Mouse (Mus musculus): ENCODE measurements around the gene Grid2ip. TPM values are rescaled to one million over a fixed set of nuclear protein-coding genes. Genes with fewer than 3 reads are reported as not detected.
A peak's percentile ranks its signal among the peaks of the same experiment; 100 is the strongest.

Grid2ip gene
- polyA plus RNA-seq, 1 experiment from 2014 or later = 0.54 TPM

- peak; percentile 97 for ATAC-seq (ENCODE audit: low read depth)
- peak within 1 kb of the TSS; percentile 95 for H3K9ac ChIP-seq
- WGBS = 1% methylated on average over 67 of the region's 72 CpGs
- H3K4me1 ChIP-seq (replicated peaks) = peaks cover 32% of the 10 kb centered on the region
- no peaks in the 10 kb centered on the region for H3K27me3 ChIP-seq
- H3K27ac ChIP-seq (replicated peaks) = peak within 1 kb of the TSS; percentile 87
- H3K4me3 ChIP-seq = peak within 1 kb of the TSS; percentile 95
- H3K36me3 ChIP-seq = peaks cover 25% of the 10 kb centered on the region
- H3K9me3 ChIP-seq = no peaks in the 10 kb centered on the region
- peak within 1 kb of the TSS; percentile 88 for H3K4me2 ChIP-seq
Observed at GRCm38 (mm10) chr5:143403221-143404147, 46.3 kb downstream of the Grid2ip start, which contains the start of gene Kdelr2. Gene Kdelr2, plus strand, starts transcription at chr5:143403838.

GRCm38 (mm10) chr5:143404148-143404930 lies 47.2 kb downstream of the Grid2ip start:
- Histone ChIP-seq H3K9ac (peak overlapping the region; percentile 95), H3K4me1 (replicated peaks) (peaks cover 32% of the 10 kb centered on the region), H3K4me3 (peak overlapping the region; percentile 95), H3K27me3 (no peaks in the 10 kb centered on the region), H3K9me3 (no peaks in the 10 kb centered on the region), H3K27ac (replicated peaks) (peak overlapping the region; percentile 87), H3K36me3 (peaks cover 21% of the 10 kb centered on the region), H3K4me2 (peak overlapping the region; percentile 88)
- peak; percentile 60 for ATAC-seq (ENCODE audit: low read depth)
- 5% methylated on average over 34 of the region's 34 CpGs for whole genome bisulfite sequencing

GRCm38 (mm10) chr5:143405200-143405599 lies 48.1 kb downstream of the Grid2ip start:
- Histone ChIP-seq H3K4me2 (peak overlapping the region; percentile 88; the same call in 1 of the 2 replicates), H3K27ac (replicated peaks) (no peak overlapping the region), H3K4me1 (replicated peaks) (peaks cover 32% of the 10 kb centered on the region), H3K9ac (0 out of 2 replicates have a peak overlapping the region, but pooled peaks have one; percentile 1), H3K27me3 (no peaks in the 10 kb centered on the region), H3K4me3 (peak overlapping the region; percentile 95; the same call in 1 of the 2 replicates), H3K36me3 (peaks cover 21% of the 10 kb centered on the region), H3K9me3 (no peaks in the 10 kb centered on the region)
- WGBS = 88% methylated on average over 9 of the region's 9 CpGs
- ATAC-seq (ENCODE audit: low read depth) = no peak

- Histone ChIP-seq H3K4me3 (no peak overlapping the region), H3K9me3 (no peaks in the 10 kb centered on the region), H3K27me3 (no peaks in the 10 kb centered on the region), H3K27ac (replicated peaks) (no peak overlapping the region), H3K4me1 (replicated peaks) (peaks cover 37% of the 10 kb centered on the region), H3K4me2 (no peak overlapping the region), H3K9ac (no peak overlapping the region), H3K36me3 (peaks cover 23% of the 10 kb centered on the region)
- no peak for ATAC-seq (ENCODE audit: low read depth)
- 94% methylated on average over 9 of the region's 9 CpGs for WGBS
Observed at GRCm38 (mm10) chr5:143406548-143406947, 49.4 kb downstream of the Grid2ip start.

- Histone ChIP-seq H3K9ac (no peak overlapping the region), H3K4me1 (replicated peaks) (peaks cover 25% of the 10 kb centered on the region), H3K27me3 (no peaks in the 10 kb centered on the region), H3K27ac (replicated peaks) (no peak overlapping the region), H3K4me2 (no peak overlapping the region), H3K36me3 (peaks cover 44% of the 10 kb centered on the region), H3K9me3 (no peaks in the 10 kb centered on the region), H3K4me3 (no peak overlapping the region)
- no peak for ATAC-seq (ENCODE audit: low read depth)
- 81% methylated on average over 3 of the region's 3 CpGs for WGBS
Observed at GRCm38 (mm10) chr5:143409239-143409638, 52.1 kb downstream of the Grid2ip start.

GRCm38 (mm10) chr5:143410841-143411395 lies 53.8 kb downstream of the Grid2ip start:
- Histone ChIP-seq H3K4me2 (no peak overlapping the region), H3K9ac (no peak overlapping the region), H3K4me3 (no peak overlapping the region), H3K9me3 (no peaks in the 10 kb centered on the region), H3K36me3 (peaks cover 49% of the 10 kb centered on the region), H3K27me3 (no peaks in the 10 kb centered on the region), H3K27ac (replicated peaks) (no peak overlapping the region), H3K4me1 (replicated peaks) (peaks cover 8% of the 10 kb centered on the region)
- ATAC-seq (ENCODE audit: low read depth) = no peak
- 87% methylated on average over 4 of the region's 4 CpGs for WGBS

GRCm38 (mm10) chr5:143421484-143421883 lies 64.3 kb downstream of the Grid2ip start:
- no peak overlapping the region for H3K4me3 ChIP-seq
- H3K9ac ChIP-seq = no peak overlapping the region
- peaks cover 61% of the 10 kb centered on the region for H3K36me3 ChIP-seq
- no peak overlapping the region for H3K27ac ChIP-seq (replicated peaks)
- 85% methylated on average over 4 of the region's 4 CpGs for WGBS
- no peak for ATAC-seq (ENCODE audit: low read depth)
- no peaks in the 10 kb centered on the region for H3K27me3 ChIP-seq
- no peaks in the 10 kb centered on the region for H3K4me1 ChIP-seq (replicated peaks)
- H3K9me3 ChIP-seq = no peaks in the 10 kb centered on the region
- H3K4me2 ChIP-seq = no peak overlapping the region

GRCm38 (mm10) chr5:143422990-143423389 lies 65.9 kb downstream of the Grid2ip start:
- WGBS = 79% methylated on average over 4 of the region's 4 CpGs
- Histone ChIP-seq H3K9ac (no peak overlapping the region), H3K36me3 (peaks cover 46% of the 10 kb centered on the region)

GRCm38 (mm10) chr5:143423899-143424519 lies 66.9 kb downstream of the Grid2ip start:
- Histone ChIP-seq H3K4me2 (no peak overlapping the region), H3K27me3 (no peaks in the 10 kb centered on the region), H3K9ac (no peak overlapping the region), H3K27ac (replicated peaks) (no peak overlapping the region), H3K4me1 (replicated peaks) (no peaks in the 10 kb centered on the region), H3K9me3 (no peaks in the 10 kb centered on the region), H3K4me3 (no peak overlapping the region), H3K36me3 (peaks cover 36% of the 10 kb centered on the region)
- ATAC-seq (ENCODE audit: low read depth) = no peak
- WGBS = 39% methylated on average over 6 of the region's 6 CpGs

More at GRCm38 (mm10) chr5:143422990-143423389, 65.9 kb downstream of the Grid2ip start:
- Histone ChIP-seq H3K27ac (replicated peaks) (no peak overlapping the region), H3K27me3 (no peaks in the 10 kb centered on the region), H3K4me2 (no peak overlapping the region), H3K4me1 (replicated peaks) (no peaks in the 10 kb centered on the region), H3K4me3 (no peak overlapping the region), H3K9me3 (no peaks in the 10 kb centered on the region)
- ATAC-seq (ENCODE audit: low read depth) = no peak

GRCm38 (mm10) chr5:143434421-143434820 lies 77.3 kb downstream of the Grid2ip start:
- Histone ChIP-seq H3K27me3 (no peaks in the 10 kb centered on the region), H3K36me3 (no peaks in the 10 kb centered on the region), H3K4me2 (no peak overlapping the region), H3K9me3 (no peaks in the 10 kb centered on the region), H3K4me3 (no peak overlapping the region), H3K4me1 (replicated peaks) (no peaks in the 10 kb centered on the region), H3K27ac (replicated peaks) (no peak overlapping the region), H3K9ac (no peak overlapping the region)
- no peak for ATAC-seq (ENCODE audit: low read depth)
- WGBS = 4% methylated on average over 4 of the region's 4 CpGs

GRCm38 (mm10) chr5:143441298-143441697 lies 84.2 kb downstream of the Grid2ip start:
- H3K9ac ChIP-seq = no peak overlapping the region
- 76% methylated on average over 3 of the region's 3 CpGs for WGBS

More at GRCm38 (mm10) chr5:143441298-143441697, 84.2 kb downstream of the Grid2ip start:
- Histone ChIP-seq H3K9me3 (no peaks in the 10 kb centered on the region), H3K27ac (replicated peaks) (no peak overlapping the region), H3K36me3 (no peaks in the 10 kb centered on the region), H3K4me1 (replicated peaks) (no peaks in the 10 kb centered on the region), H3K4me2 (no peak overlapping the region), H3K27me3 (no peaks in the 10 kb centered on the region), H3K4me3 (no peak overlapping the region)
- ATAC-seq (ENCODE audit: low read depth) = no peak
